Mouse (Mus musculus) forebrain, embryonic 10.5 days (tissue): ENCODE results near the gene Ptprn2. TPM values are rescaled to one million over a fixed set of nuclear protein-coding genes. Genes with fewer than 3 reads are reported as not detected.
A peak's percentile ranks its signal among the peaks of the same experiment; 100 is the strongest.

ENCODE experiments used
- DNase-seq: peaks from one replicate; pipeline ENCODE4 v3.0.0-alpha.2; 2017; ENCODE audit warnings: low spot score; ENCODE audit errors: extremely low spot score
- H3K27ac ChIP-seq: fragments of 300-500 bp; sonication (generic); 2 replicates; pipeline ENCODE4 v1.5.1; 2016; ENCODE audit warnings: mild to moderate bottlenecking
- H3K27me3 ChIP-seq: fragments of 300-500 bp; sonication (generic); 2 replicates; pipeline ENCODE4 v1.6.1; 2016; ENCODE audit warnings: mild to moderate bottlenecking; ENCODE audit not compliant: poor library complexity, severe bottlenecking
- H3K36me3 ChIP-seq: fragments of 300-500 bp; sonication (generic); replicated peaks from 2 replicates; pipeline ENCODE4 v1.6.1; 2016; ENCODE audit warnings: mild to moderate bottlenecking, moderate library complexity
- H3K4me1 ChIP-seq: fragments of 300-500 bp; sonication (generic); 2 replicates; pipeline ENCODE4 v1.6.1; 2016
- H3K4me3 ChIP-seq: fragments of 300-500 bp; sonication (generic); 2 replicates; pipeline ENCODE4 v1.5.1; 2016; ENCODE audit warnings: mild to moderate bottlenecking, moderate library complexity
- H3K9me3 ChIP-seq: fragments of 300-500 bp; sonication (generic); 2 replicates; pipeline ENCODE4 v1.6.1; 2016; ENCODE audit warnings: mild to moderate bottlenecking, moderate library complexity
- WGBS: fragments of 180-500 bp; shearing (Covaris S2); methylation state at CpG from one replicate; pipeline ENCODE4 v1.1.7; 2016; 5-methylcytosine and 5-hydroxymethylcytosine counted together
- polyA plus RNA-seq: library from polyadenylated mRNA; unstranded; fragments of >200 nt; fragmentation: Nextera tagmentation; extraction: Ambion mirVana; gene quantifications from 2 replicates; pipeline ENCODE4 v1.2.1, GENCODE M21; 2016

Ptprn2 gene
- polyA plus RNA-seq, 1 experiment from 2014 or later, result 4.8 TPM

GRCm38 (mm10) chr12:117098295-117098694 is 612.8 kb downstream of the Ptprn2 start:
- H3K27me3 ChIP-seq, result peaks cover 59% of the 10 kb centered on the region
- H3K9me3 ChIP-seq, result no peaks in the 10 kb centered on the region
- H3K36me3 ChIP-seq, result no peaks in the 10 kb centered on the region
- no peak overlapping the region for H3K4me3 ChIP-seq
- H3K27ac ChIP-seq, result no peak overlapping the region
- no peak for DNase-seq
- H3K4me1 ChIP-seq, result peaks cover 15% of the 10 kb centered on the region

DNA sequence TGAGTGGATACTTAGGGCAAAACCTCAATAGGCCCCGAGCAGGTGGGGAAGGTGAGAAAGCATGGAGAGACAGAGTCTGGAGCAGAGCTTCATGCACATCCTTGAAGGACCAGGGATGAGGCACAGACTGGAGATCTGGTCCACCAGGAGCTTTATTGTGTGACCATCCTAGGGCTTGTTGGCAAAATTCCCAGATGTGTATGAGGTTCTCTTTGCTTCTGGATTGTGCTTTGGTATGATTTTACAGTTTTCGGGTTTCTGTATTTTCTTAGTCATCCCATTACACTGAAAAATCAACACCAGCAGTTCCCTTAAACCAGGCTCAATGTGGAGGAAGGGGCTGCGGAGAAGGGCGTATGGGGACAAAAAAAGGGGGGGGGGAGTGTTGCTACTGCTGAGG is 621.2 kb downstream of the Ptprn2 start:
- peaks cover 26% of the 10 kb centered on the region for H3K4me1 ChIP-seq
- H3K27ac ChIP-seq, result peak overlapping the region; percentile 35; the same call in 1 of the 2 replicates
- peak overlapping the region; percentile 27 for H3K4me3 ChIP-seq
- no peaks in the 10 kb centered on the region for H3K36me3 ChIP-seq
- 40% methylated on average over 4 of the region's 4 CpGs for WGBS
- no peaks in the 10 kb centered on the region for H3K9me3 ChIP-seq
- no peak for DNase-seq
- H3K27me3 ChIP-seq, result peaks cover 92% of the 10 kb centered on the region

DNA sequence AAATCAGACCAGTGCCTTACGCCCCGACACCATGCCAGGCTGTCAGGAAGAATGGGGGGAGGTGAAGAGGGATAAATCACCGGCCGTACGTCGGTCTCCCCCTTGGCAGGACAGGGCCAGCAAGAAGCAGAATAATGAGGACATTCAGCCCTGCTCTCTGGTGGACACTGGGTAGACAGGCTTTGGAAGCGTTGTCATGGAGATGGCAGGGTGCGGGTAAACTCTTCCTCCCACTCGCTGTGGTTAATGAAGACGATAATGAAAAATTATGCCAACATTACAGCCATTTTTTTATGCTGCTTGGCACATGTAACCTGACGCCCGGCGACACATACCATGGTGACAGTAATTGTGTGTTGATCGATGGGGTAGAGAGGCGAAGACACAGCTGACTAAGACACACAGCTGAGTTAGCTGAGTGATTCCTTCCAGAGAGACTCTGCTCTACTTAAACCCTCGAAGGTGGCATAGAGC is 621.7 kb downstream of the Ptprn2 start:
- H3K27me3 ChIP-seq, result peaks cover 92% of the 10 kb centered on the region

DNA sequence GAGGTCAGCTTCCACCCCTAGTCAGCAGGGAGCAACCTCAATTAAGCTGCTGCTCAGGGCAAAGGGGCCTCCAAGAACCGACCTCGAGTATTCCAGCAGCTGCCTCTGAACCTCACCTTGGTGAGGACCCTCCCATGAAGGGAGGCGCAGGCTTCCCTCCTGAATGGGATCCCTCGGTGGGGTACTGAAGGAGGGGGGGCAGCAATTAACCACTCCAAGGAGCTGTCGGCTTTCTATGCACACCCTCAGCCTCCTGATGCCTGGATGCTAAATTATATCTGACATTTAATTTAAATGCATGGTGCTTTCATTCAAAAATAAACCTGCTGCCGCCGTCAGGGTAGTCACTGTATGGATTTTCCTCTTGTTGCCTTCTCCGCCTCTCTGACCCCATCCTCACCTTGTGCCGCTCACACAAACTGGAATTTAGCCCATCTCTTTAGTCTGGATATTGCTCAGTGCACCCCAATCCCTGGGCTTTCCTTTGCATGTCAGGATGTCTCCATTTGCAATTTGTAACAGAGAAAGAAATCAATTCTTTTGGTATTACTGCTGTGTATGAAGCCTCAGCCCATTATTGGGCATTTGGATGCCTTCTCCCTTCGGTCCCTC is 629.8 kb downstream of the Ptprn2 start:
- no peaks in the 10 kb centered on the region for H3K9me3 ChIP-seq
- no peak for DNase-seq
- no peak overlapping the region for H3K4me3 ChIP-seq
- no peaks in the 10 kb centered on the region for H3K36me3 ChIP-seq
- peaks cover 65% of the 10 kb centered on the region for H3K27me3 ChIP-seq
- peaks cover 17% of the 10 kb centered on the region for H3K4me1 ChIP-seq
- WGBS, result 65% methylated on average over 10 of the region's 10 CpGs
- H3K27ac ChIP-seq, result no peak overlapping the region

More for the DNA sequence above, 621.7 kb downstream of the Ptprn2 start:
- WGBS, result 23% methylated on average over 16 of the region's 16 CpGs
- Histone ChIP-seq H3K4me1 (peaks cover 26% of the 10 kb centered on the region), H3K9me3 (no peaks in the 10 kb centered on the region), H3K4me3 (peak overlapping the region; percentile 27), H3K36me3 (no peaks in the 10 kb centered on the region), H3K27ac (peak overlapping the region; percentile 35; the same call in 1 of the 2 replicates)
- DNase-seq, result peak; percentile 66

DNA sequence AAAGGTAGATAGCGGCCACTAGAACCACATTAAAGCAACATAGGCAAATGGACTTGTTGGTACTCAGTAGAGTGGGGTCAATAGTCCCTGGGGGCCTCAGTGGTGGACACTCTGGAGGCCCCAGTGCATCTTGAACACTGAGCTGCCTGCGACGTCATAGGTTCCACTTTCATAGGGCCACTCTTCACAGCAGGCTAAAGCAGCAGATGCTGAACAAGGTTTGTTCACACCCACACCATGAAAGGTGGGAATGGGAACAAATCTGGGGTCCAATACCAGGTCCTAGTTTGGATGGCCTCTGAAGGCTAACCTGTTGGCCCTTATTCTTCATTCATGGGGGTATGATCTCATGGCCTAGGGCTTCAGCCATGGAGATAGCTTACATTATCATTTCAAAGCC is 641.6 kb downstream of the Ptprn2 start:
- no peak overlapping the region for H3K4me3 ChIP-seq
- WGBS, result 95% methylated on average over 3 of the region's 3 CpGs
- peaks cover 20% of the 10 kb centered on the region for H3K4me1 ChIP-seq
- H3K27me3 ChIP-seq, result peaks cover 44% of the 10 kb centered on the region
- no peak for DNase-seq
- no peaks in the 10 kb centered on the region for H3K9me3 ChIP-seq
- no peak overlapping the region for H3K27ac ChIP-seq
- H3K36me3 ChIP-seq, result no peaks in the 10 kb centered on the region

DNA sequence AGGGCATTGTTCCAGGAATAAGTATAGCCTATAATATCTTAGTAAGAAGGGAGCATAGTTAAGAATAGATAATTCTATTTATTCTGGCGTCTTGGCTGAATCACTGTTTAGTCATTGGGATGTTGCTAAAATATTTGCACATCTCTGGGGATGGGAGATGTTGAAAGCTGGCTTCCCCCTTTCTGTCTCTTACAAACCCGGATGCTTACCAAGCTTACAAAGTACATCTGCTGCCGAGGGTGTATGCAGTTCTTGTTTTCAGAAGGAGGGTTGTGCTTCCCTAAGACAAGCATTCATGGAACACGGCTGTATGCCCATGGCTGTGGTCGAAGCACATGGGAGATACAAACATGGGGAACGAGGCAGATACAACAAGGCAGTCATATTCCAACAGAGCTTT is 642.0 kb downstream of the Ptprn2 start:
- Histone ChIP-seq H3K4me3 (no peak overlapping the region), H3K4me1 (peaks cover 23% of the 10 kb centered on the region), H3K36me3 (no peaks in the 10 kb centered on the region), H3K27ac (no peak overlapping the region), H3K27me3 (peaks cover 44% of the 10 kb centered on the region), H3K9me3 (no peaks in the 10 kb centered on the region)
- DNase-seq, result no peak
- 85% methylated on average over 6 of the region's 6 CpGs for WGBS

GRCm38 (mm10) chr12:117132095-117132494 is 646.6 kb downstream of the Ptprn2 start:
- peaks cover 36% of the 10 kb centered on the region for H3K4me1 ChIP-seq
- no peak for DNase-seq
- WGBS, result 10% methylated on average over 2 of the region's 2 CpGs
- peaks cover 49% of the 10 kb centered on the region for H3K27me3 ChIP-seq
- no peak overlapping the region for H3K4me3 ChIP-seq
- no peaks in the 10 kb centered on the region for H3K9me3 ChIP-seq
- no peaks in the 10 kb centered on the region for H3K36me3 ChIP-seq
- no peak overlapping the region for H3K27ac ChIP-seq

DNA sequence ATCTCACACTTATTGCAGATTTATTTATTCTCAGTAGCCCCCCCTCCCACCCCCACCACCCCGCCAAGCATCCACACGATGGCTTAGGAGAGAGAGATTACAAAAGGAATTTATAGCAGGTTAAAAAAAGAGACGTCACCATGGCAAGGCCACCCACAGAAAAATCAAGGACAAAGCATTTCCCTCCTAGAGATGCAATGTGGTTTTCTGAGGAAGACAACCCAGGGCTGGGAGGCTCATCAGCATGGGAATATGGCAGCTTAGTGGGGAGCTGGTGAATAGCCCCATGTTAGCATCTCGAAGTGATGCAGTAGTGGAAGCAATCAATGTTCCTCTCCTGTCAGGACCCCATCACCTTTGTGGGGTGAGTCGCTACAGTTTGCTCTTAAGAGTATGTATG is 649.7 kb downstream of the Ptprn2 start:
- WGBS, result 80% methylated on average over 5 of the region's 5 CpGs
- no peaks in the 10 kb centered on the region for H3K9me3 ChIP-seq
- peaks cover 21% of the 10 kb centered on the region for H3K4me1 ChIP-seq
- no peak for DNase-seq
- H3K4me3 ChIP-seq, result no peak overlapping the region
- H3K27me3 ChIP-seq, result peaks cover 37% of the 10 kb centered on the region
- H3K27ac ChIP-seq, result no peak overlapping the region
- H3K36me3 ChIP-seq, result no peaks in the 10 kb centered on the region

GRCm38 (mm10) chr12:117136472-117137010 is 651.0 kb downstream of the Ptprn2 start:
- H3K9me3 ChIP-seq, result no peaks in the 10 kb centered on the region
- no peak overlapping the region for H3K4me3 ChIP-seq
- no peaks in the 10 kb centered on the region for H3K36me3 ChIP-seq
- no peak for DNase-seq
- peaks cover 21% of the 10 kb centered on the region for H3K4me1 ChIP-seq
- 76% methylated on average over 5 of the region's 5 CpGs for WGBS
- no peak overlapping the region for H3K27ac ChIP-seq
- peaks cover 29% of the 10 kb centered on the region for H3K27me3 ChIP-seq

DNA sequence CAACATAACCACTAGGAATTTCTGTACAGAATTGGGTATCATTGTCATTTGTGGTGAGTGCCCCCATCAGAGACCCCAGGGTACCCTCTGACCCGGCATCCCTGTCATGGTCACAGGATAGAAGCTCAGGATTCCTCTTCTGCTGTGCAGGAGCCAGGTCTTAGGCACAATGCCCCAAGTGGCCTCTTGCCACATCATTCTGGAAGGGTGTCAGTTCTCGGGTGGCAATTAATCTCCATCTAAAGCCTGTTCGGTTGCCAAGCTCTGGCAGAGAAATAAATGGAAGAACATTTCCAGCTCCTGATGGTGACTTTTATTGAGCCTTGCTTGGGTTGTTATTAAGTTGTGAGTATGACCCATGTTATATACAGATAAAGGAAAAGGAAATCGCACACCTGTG is 655.4 kb downstream of the Ptprn2 start:
- no peak overlapping the region for H3K27ac ChIP-seq
- no peaks in the 10 kb centered on the region for H3K9me3 ChIP-seq
- no peak for DNase-seq
- 92% methylated on average over 4 of the region's 4 CpGs for WGBS
- peaks cover 8% of the 10 kb centered on the region; the same call in 1 of the 2 replicates for H3K4me1 ChIP-seq
- no peak overlapping the region for H3K4me3 ChIP-seq
- 0 out of 2 replicates have a peak, but pooled peaks cover 4% of the 10 kb centered on the region for H3K27me3 ChIP-seq
- peaks cover 29% of the 10 kb centered on the region for H3K36me3 ChIP-seq

DNA sequence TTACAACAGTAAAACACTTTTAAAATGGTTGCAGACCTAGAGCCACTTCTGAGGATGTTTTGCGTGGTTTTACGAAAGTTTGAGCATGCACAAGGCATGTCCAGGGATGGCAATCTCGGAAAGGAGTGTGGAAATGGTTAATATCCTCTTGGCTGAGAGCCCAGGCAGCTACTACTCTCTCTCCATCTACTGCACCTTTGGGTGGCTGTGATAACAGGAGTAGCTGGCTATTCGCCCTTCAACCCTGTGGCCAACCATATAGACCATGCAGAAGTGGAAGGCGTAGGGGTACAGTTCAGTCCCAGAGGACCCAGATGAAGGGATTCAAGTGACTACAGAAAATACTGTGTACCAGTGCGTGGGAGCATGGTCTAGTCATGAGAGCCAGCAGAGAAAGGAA is 655.9 kb downstream of the Ptprn2 start:
- 89% methylated on average over 6 of the region's 6 CpGs for WGBS
- no peak for DNase-seq
- no peak overlapping the region for H3K4me3 ChIP-seq

GRCm38 (mm10) chr12:117149176-117149575 is 663.7 kb downstream of the Ptprn2 start:
- H3K4me3 ChIP-seq, result peak overlapping the region; percentile 86
- DNase-seq, result no peak
- WGBS, result 10% methylated on average over 7 of the region's 7 CpGs

More for the DNA sequence above, 655.9 kb downstream of the Ptprn2 start:
- Histone ChIP-seq H3K4me1 (peaks cover 4% of the 10 kb centered on the region; the same call in 1 of the 2 replicates), H3K27me3 (0 out of 2 replicates have a peak, but pooled peaks cover 4% of the 10 kb centered on the region), H3K27ac (no peak overlapping the region), H3K36me3 (peaks cover 30% of the 10 kb centered on the region), H3K9me3 (no peaks in the 10 kb centered on the region)

DNA sequence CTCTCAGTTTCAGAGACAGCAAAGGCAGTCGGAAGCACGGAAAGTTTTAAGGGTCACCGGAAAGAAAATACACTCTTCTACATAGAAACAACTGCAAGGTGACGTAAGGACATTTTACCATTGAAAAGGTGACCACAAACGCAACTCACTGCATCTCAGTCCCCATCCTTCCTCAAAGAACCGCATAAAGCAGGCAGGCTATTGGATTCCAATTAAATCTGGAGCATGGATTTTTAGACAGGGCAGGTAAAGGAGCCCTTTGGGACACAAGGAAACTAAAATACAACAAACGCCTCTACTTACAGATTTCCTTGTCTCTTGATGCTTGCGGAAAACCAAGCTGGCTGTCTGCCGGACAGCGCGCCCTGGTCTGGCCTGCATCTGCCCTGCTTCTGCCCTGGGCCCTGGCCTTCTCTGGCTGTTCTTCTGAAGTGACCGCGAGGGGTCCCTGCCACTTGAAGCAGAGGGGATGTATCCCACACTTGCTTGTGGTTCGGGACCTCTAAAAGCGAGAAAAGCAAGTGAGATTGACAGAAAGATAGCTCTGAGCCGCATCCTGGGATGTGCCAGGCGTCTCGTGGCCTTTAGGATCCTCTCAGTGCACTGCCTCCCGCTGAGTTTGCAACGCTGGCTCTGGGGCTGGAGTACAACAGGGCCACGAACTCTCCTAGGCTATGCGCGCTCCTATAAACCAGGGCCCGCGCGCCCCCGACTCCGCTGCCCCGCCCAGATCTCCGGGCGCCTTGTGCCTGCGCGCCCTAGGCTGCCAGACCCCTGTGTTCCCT is 665.3 kb downstream of the Ptprn2 start:
- peaks cover 79% of the 10 kb centered on the region for H3K4me1 ChIP-seq
- H3K4me3 ChIP-seq, result peak overlapping the region; percentile 86
- peak; percentile 65 for DNase-seq
- H3K9me3 ChIP-seq, result no peaks in the 10 kb centered on the region
- H3K27ac ChIP-seq, result peak overlapping the region; percentile 96
- H3K36me3 ChIP-seq, result peaks cover 7% of the 10 kb centered on the region
- WGBS, result 2% methylated on average over 33 of the region's 33 CpGs
- peaks cover 79% of the 10 kb centered on the region for H3K27me3 ChIP-seq

More at GRCm38 (mm10) chr12:117149176-117149575, 663.7 kb downstream of the Ptprn2 start:
- Histone ChIP-seq H3K27ac (peak overlapping the region; percentile 69; the same call in 1 of the 2 replicates), H3K36me3 (peaks cover 23% of the 10 kb centered on the region), H3K9me3 (no peaks in the 10 kb centered on the region), H3K27me3 (peaks cover 63% of the 10 kb centered on the region), H3K4me1 (peaks cover 63% of the 10 kb centered on the region)
